Mouse (Mus musculus): ENCODE measurements at regions not wholly inside any gene's neighbourhood (a gene's known extent, or its start where the extent isn't known, plus 50 kb on each side); places are given as distances from the start of the nearest gene placed in this dataset.
"Not testable (repeated sequence)": the region's sequence is repeated elsewhere in the genome, so short reads cannot be mapped to it uniquely, and the experiment has no call there.

DNA sequence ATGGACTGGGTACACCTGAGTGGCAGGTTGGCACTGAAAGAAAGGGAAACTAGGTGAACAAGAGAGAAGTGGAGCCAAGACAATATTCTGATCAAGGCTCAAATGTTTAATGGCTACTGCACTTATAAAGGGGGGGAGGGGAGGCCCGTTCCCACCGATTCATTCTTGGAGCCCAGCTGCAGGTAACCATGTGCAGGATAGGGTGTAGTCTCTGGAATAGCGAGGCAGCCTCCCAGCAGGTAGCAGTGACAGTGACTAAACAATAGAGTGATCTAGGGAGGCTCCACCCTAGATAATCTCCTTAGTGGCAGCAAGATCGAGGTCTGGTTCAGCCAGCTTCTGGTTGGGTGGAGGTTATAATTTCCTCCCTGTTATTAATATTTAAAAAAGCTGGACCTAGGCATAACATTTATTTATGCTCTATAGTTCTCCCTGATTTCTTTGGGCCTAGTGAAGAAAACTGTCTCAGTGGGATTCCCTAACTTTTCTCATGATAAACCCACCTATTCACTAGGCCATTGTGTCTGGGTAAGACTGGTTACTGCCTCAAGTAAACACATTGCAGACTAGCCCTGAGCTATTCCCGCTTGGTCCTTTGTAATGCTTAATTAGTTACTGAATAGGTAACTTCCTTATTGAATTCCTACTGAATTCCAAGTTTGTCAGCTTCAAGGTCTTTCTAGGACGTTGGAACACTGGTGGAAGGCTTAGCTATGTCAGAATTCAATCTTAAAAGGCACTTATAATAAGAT is 705.4 kb upstream of the Pou3f2 start:
- WGBS: 69% methylated on average over 6 of the region's 6 CpGs
- H3K36me3 ChIP-seq (ENCODE audit: control insufficient read depth, insufficient read depth, low read length): no peaks in the 10 kb centered on the region
- no peaks in the 10 kb centered on the region for H3K27me3 ChIP-seq (ENCODE audit: control insufficient read depth, insufficient read depth, low read length)
- no peak for DNase-seq (ENCODE audit: low spot score)
- ATAC-seq (ENCODE audit: insufficient read depth, low FRiP score, low TSS enrichment): no peak
- H3K9me3 ChIP-seq (ENCODE audit: control insufficient read depth, low read length): no peaks in the 10 kb centered on the region
- no peak overlapping the region for H3K4me3 ChIP-seq (ENCODE audit: low read depth, low read length)
- H3K4me1 ChIP-seq (ENCODE audit: control insufficient read depth, insufficient read depth, low read length): no peaks in the 10 kb centered on the region
- no peak overlapping the region for H3K4me2 ChIP-seq (ENCODE audit: low read depth)
- no peak overlapping the region for H3K27ac ChIP-seq (ENCODE audit: low read depth, low read length)
- no peak overlapping the region for H3K9ac ChIP-seq (ENCODE audit: low read length)

DNA sequence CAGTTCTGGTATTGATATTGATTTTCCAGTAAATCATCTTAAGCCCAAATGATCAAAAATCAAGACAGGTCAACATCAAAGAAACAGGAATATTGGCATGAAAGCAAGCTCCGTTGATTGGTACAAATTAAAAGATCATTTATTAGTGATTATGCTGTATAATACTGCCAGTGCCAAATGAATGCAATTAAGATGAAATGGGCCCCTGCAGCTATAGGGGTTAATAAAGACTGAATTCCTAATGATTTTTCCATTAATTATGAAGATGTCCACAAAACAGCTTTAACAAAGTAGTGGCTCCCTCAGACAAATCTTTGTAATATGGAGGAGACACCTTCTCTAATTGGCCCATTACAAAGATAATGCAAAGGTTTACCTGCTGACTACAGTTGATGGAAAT is 685.6 kb upstream of the Pou3f2 start:
- Histone ChIP-seq H3K9me3 (ENCODE audit: control insufficient read depth, low read length) (no peaks in the 10 kb centered on the region), H3K4me1 (ENCODE audit: control insufficient read depth, insufficient read depth, low read length) (no peaks in the 10 kb centered on the region), H3K27ac (ENCODE audit: low read depth, low read length) (no peak overlapping the region), H3K27me3 (ENCODE audit: control insufficient read depth, insufficient read depth, low read length) (no peaks in the 10 kb centered on the region), H3K4me2 (ENCODE audit: low read depth) (no peak overlapping the region), H3K9ac (ENCODE audit: low read length) (no peak overlapping the region), H3K4me3 (ENCODE audit: low read depth, low read length) (no peak overlapping the region), H3K36me3 (ENCODE audit: control insufficient read depth, insufficient read depth, low read length) (no peaks in the 10 kb centered on the region)
- DNase-seq (ENCODE audit: low spot score) (no peak), ATAC-seq (ENCODE audit: insufficient read depth, low FRiP score, low TSS enrichment) (no peak)
- WGBS: 94% methylated on average over 1 of the region's 1 CpGs

DNA sequence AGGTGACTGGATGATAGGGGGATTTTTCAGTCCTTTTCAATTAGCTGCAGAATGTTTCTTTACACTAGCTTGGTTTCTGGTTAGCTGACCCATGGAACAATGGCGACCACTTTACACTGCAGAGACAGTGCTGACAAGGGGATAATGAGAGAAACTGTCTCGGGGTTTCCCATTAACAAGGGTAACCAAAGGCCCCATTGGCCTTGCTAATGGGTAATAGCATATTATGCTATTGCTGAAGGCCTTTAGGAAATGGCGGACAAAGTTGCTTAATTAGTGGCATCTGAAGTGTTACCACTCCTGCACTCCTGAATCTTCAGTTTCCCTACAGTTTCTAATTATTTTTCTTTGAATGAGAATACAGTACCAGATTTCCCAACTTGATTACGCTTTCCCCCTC is 685.2 kb upstream of the Pou3f2 start:
- Histone ChIP-seq H3K27me3 (ENCODE audit: control insufficient read depth, insufficient read depth, low read length) (no peaks in the 10 kb centered on the region), H3K9ac (ENCODE audit: low read length) (no peak overlapping the region), H3K36me3 (ENCODE audit: control insufficient read depth, insufficient read depth, low read length) (no peaks in the 10 kb centered on the region), H3K9me3 (ENCODE audit: control insufficient read depth, low read length) (no peaks in the 10 kb centered on the region), H3K4me2 (ENCODE audit: low read depth) (no peak overlapping the region), H3K4me1 (ENCODE audit: control insufficient read depth, insufficient read depth, low read length) (no peaks in the 10 kb centered on the region), H3K4me3 (ENCODE audit: low read depth, low read length) (no peak overlapping the region), H3K27ac (ENCODE audit: low read depth, low read length) (no peak overlapping the region)
- DNase-seq (ENCODE audit: low spot score) (no peak), ATAC-seq (ENCODE audit: insufficient read depth, low FRiP score, low TSS enrichment) (no peak)
- WGBS: 70% methylated on average over 4 of the region's 4 CpGs

DNA sequence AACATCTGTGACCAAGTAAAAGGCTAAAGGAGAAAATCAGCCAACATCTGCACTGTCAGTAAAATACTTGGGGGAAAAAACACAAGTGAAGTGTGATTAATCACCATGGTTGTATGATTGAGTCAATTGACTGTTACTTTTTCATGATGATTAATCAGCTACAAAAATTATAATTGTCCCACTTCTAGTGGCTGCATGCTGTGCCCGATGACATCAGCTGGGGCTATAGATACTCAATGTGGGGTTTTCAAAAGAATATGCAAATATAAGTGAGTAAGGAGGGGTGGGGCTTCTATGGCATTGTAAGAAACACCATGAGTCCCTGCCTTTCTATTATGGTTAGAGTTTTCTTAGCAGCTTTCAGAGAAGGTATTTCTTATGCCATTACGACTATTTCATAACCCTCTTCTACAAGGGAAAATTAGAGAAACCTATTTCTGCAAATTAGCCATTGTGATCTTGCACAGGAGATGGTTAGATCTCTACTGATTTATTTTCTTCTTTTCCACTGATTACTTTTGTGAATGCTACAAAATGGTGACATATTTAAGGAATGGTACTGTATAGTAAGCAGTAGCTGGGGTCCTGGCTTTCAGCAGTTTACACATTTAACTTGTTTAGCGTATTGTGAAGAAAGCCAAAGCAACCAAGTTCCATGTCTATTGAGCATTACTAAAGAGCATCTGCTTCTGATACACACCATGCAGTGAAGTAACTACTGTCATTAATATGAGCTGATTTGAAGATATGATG is 660.1 kb upstream of the Pou3f2 start:
- 89% methylated on average over 3 of the region's 3 CpGs for WGBS
- Histone ChIP-seq H3K9me3 (ENCODE audit: control insufficient read depth, low read length) (no peaks in the 10 kb centered on the region), H3K36me3 (ENCODE audit: control insufficient read depth, insufficient read depth, low read length) (no peaks in the 10 kb centered on the region), H3K4me1 (ENCODE audit: control insufficient read depth, insufficient read depth, low read length) (no peaks in the 10 kb centered on the region), H3K4me2 (ENCODE audit: low read depth) (no peak overlapping the region), H3K27ac (ENCODE audit: low read depth, low read length) (no peak overlapping the region), H3K9ac (ENCODE audit: low read length) (no peak overlapping the region), H3K27me3 (ENCODE audit: control insufficient read depth, insufficient read depth, low read length) (no peaks in the 10 kb centered on the region), H3K4me3 (ENCODE audit: low read depth, low read length) (no peak overlapping the region)
- no peak for ATAC-seq (ENCODE audit: insufficient read depth, low FRiP score, low TSS enrichment)
- DNase-seq (ENCODE audit: low spot score): no peak

DNA sequence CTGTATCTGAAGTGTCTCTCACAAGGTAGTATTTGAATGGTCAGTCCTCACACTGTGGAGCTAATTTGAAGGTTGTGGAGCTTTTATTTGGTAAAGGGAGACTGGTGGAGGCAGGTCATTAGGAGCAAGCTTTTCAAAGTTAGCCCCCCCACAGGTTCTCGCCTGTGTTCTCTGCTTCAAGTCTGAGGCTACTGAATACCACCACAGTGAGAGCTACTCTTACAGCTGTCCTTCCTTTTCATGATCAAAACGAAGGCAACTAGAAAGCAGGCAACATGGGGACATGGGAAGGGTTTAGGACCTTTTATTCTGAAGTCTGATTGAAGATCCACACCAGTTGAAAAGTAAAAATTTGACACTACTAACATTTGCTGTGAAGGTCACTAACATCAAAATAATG is 645.2 kb upstream of the Pou3f2 start:
- Histone ChIP-seq H3K36me3 (ENCODE audit: control insufficient read depth, insufficient read depth, low read length) (no peaks in the 10 kb centered on the region), H3K27ac (ENCODE audit: low read depth, low read length) (no peak overlapping the region), H3K27me3 (ENCODE audit: control insufficient read depth, insufficient read depth, low read length) (no peaks in the 10 kb centered on the region), H3K4me2 (ENCODE audit: low read depth) (no peak overlapping the region), H3K4me1 (ENCODE audit: control insufficient read depth, insufficient read depth, low read length) (no peaks in the 10 kb centered on the region), H3K9me3 (ENCODE audit: control insufficient read depth, low read length) (no peaks in the 10 kb centered on the region), H3K9ac (ENCODE audit: low read length) (no peak overlapping the region), H3K4me3 (ENCODE audit: low read depth, low read length) (no peak overlapping the region)
- DNase-seq (ENCODE audit: low spot score) (no peak), ATAC-seq (ENCODE audit: insufficient read depth, low FRiP score, low TSS enrichment) (no peak)
- 20% methylated on average over 2 of the region's 2 CpGs for WGBS

DNA sequence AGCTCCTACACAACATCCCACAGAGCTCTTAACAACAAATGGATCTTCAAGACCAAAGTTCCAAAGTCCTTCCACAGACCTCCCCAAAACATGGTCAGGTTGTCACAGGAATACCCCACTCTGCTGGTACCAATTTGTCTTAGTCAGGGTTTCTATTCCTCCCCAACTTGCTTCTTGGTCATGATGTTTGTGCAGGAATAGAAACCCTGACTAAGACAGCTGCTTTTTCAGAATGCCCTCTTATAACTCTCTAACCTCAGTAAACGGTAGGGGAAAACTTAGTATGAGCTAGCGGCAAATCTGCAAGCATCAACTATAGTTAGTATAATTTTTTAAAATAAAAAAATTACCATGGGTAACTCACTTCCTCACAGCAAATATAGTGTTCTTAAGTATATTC is 613.3 kb upstream of the Pou3f2 start:
- H3K27me3 ChIP-seq (ENCODE audit: control insufficient read depth, insufficient read depth, low read length); H3K4me3 ChIP-seq (ENCODE audit: low read depth, low read length); H3K4me1 ChIP-seq (ENCODE audit: control insufficient read depth, insufficient read depth, low read length); H3K4me2 ChIP-seq (ENCODE audit: low read depth); H3K9me3 ChIP-seq (ENCODE audit: control insufficient read depth, low read length); ATAC-seq (ENCODE audit: insufficient read depth, low FRiP score, low TSS enrichment); H3K27ac ChIP-seq (ENCODE audit: low read depth, low read length); H3K36me3 ChIP-seq (ENCODE audit: control insufficient read depth, insufficient read depth, low read length); H3K9ac ChIP-seq (ENCODE audit: low read length): not testable (repeated sequence)
- DNase-seq (ENCODE audit: low spot score): peak; percentile 90
- 96% methylated on average over 2 of the region's 2 CpGs for WGBS

DNA sequence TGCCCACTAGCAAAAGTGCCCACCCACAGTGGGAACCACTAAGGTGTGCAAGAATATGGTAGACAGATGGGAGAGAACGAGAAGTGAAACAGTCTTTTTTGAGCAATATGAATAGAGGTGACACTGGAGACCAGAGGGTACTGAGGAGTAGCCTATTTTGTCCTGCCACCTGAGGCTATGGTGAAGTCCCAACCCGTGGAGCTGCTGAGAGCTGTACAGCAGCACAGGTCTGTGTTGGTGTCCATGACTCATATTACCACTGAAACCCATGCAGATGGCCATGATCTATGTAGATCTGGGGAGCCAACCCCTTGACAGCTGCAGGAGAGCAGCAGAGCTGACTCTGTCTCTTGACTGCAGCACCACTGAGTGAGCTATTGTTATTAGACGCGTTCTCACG is 591.4 kb upstream of the Pou3f2 start:
- Histone ChIP-seq H3K4me3 (ENCODE audit: low read depth, low read length) (no peak overlapping the region), H3K36me3 (ENCODE audit: control insufficient read depth, insufficient read depth, low read length) (no peaks in the 10 kb centered on the region), H3K27me3 (ENCODE audit: control insufficient read depth, insufficient read depth, low read length) (no peaks in the 10 kb centered on the region), H3K9me3 (ENCODE audit: control insufficient read depth, low read length) (no peaks in the 10 kb centered on the region), H3K4me1 (ENCODE audit: control insufficient read depth, insufficient read depth, low read length) (no peaks in the 10 kb centered on the region), H3K9ac (ENCODE audit: low read length) (no peak overlapping the region), H3K4me2 (ENCODE audit: low read depth) (no peak overlapping the region), H3K27ac (ENCODE audit: low read depth, low read length) (no peak overlapping the region)
- 93% methylated on average over 5 of the region's 5 CpGs for whole genome bisulfite sequencing
- no peak for DNase-seq (ENCODE audit: low spot score)
- ATAC-seq (ENCODE audit: insufficient read depth, low FRiP score, low TSS enrichment): no peak

DNA sequence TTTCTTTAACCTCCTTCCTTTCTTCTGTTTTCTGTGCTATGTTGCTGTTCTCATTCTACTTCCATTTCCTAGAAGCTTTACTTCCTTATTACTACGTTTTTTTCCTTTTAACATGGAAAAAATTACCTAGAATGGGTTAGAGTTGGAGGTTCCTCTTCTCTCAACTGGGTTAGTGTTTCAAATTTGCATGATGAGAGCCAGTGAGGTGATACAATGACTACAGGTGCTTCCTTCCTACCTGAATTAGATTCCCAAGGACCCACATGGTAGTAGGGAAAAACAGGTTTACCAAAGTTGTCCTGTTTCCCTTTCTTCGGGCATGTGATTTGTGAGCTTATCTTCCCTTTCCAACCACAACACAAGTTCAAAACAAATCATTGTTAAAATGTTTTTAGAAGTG is 589.4 kb upstream of the Pou3f2 start:
- no peak overlapping the region for H3K4me2 ChIP-seq (ENCODE audit: low read depth)
- H3K36me3 ChIP-seq (ENCODE audit: control insufficient read depth, insufficient read depth, low read length): no peaks in the 10 kb centered on the region
- no peaks in the 10 kb centered on the region for H3K27me3 ChIP-seq (ENCODE audit: control insufficient read depth, insufficient read depth, low read length)
- ATAC-seq (ENCODE audit: insufficient read depth, low FRiP score, low TSS enrichment): no peak
- H3K4me3 ChIP-seq (ENCODE audit: low read depth, low read length): no peak overlapping the region
- no peaks in the 10 kb centered on the region for H3K9me3 ChIP-seq (ENCODE audit: control insufficient read depth, low read length)
- DNase-seq (ENCODE audit: low spot score): no peak
- H3K4me1 ChIP-seq (ENCODE audit: control insufficient read depth, insufficient read depth, low read length): no peaks in the 10 kb centered on the region
- no peak overlapping the region for H3K9ac ChIP-seq (ENCODE audit: low read length)
- H3K27ac ChIP-seq (ENCODE audit: low read depth, low read length): no peak overlapping the region
- WGBS: 82% methylated on average over 2 of the region's 2 CpGs

DNA sequence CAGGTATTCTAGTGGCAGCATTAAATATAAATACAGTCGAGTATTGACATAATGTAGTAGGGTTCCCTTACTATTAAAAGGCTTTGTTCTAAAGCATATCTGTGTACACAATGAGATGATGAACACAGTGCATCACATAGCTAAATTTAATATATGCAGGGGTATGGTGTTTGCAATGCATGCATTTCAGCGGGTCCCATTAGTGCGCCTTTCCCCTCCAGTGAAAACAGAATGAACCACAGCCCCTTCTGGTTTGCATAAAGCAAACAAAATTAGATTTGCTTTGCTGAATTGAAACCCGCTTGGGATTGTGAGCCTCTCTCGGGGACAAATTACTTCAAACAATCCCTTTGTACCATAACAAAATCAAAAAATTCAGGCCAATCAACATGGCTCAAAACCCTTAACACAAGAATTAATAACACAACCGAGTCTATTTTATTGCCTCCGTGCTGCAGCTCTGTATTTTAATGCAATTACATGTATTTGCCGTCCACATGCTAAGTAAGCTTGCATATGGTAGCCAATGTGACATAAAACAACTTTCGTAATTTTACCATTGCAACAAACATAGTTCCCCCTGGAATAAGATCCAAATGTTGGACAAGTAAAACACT is 562.6 kb upstream of the Pou3f2 start:
- DNase-seq (ENCODE audit: low spot score) (no peak), ATAC-seq (ENCODE audit: insufficient read depth, low FRiP score, low TSS enrichment) (peak; percentile 61; the same call in 1 of the 2 replicates)
- Histone ChIP-seq H3K27me3 (ENCODE audit: control insufficient read depth, insufficient read depth, low read length) (no peaks in the 10 kb centered on the region), H3K4me1 (ENCODE audit: control insufficient read depth, insufficient read depth, low read length) (no peaks in the 10 kb centered on the region), H3K9me3 (ENCODE audit: control insufficient read depth, low read length) (no peaks in the 10 kb centered on the region), H3K4me2 (ENCODE audit: low read depth) (no peak overlapping the region), H3K27ac (ENCODE audit: low read depth, low read length) (no peak overlapping the region), H3K4me3 (ENCODE audit: low read depth, low read length) (no peak overlapping the region), H3K9ac (ENCODE audit: low read length) (no peak overlapping the region), H3K36me3 (ENCODE audit: control insufficient read depth, insufficient read depth, low read length) (no peaks in the 10 kb centered on the region)
- WGBS: 78% methylated on average over 9 of the region's 9 CpGs
